12 mouse cellular contexts compared by ENCODE assay signal in the genomic region with DNA sequence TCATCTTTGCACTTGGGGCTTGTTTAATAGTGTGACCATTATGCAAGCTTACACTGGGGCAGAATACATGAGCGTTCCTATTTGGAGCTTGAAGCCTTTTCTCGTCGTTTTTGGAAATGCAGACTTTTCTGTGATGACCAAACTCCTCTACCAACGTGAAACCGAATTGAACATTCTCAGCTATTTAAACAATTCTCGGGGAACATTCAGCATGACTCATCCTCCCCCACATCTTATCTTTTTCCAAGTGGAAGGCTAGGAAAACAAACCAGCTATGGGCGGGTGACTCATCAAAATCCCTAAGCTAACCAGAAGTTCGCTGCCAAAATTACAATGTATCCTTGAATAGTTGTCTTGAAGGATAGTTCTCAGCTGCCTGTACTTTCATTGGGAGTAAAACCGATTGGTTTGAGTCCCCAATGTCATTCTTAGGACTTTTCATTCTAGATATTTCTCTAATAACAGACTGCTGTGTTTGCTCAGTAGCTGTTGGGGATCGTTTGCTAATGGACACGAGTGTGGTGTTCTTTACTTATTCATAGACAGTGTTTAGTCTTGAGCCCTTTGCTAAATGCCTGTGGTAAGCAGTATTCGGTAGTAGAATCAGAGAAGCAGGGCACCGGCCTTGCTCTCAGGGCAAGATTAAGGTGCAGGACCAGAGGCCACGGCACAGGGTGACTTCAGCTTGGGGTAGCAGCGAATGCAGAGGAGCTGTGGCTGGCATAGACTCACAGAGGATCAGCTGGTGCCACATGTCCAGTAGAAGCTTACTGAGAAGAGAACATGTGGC. TPM values are rescaled to one million over a fixed set of nuclear protein-coding genes. Genes with fewer than 3 reads are reported as not detected.
DNase-seq lines count a peak whose midpoint lies in the region; ATAC-seq and TF ChIP-seq lines count a peak whose summit lies in the region.
"Had no signal": no experiment of that assay in that cellular context is flagged by ENCODE, and none has a peak within 500 bp of the region (broad histone marks: within the 10 kb centered on the region; RNA-seq: fewer than 3 reads in every experiment).

No protein-coding gene starts in this region.

- no peak overlapping the region for H3K27ac ChIP-seq in kidney, postnatal 0 days
- no peak overlapping the region for H3K27ac ChIP-seq in forebrain, postnatal 0 days (ENCODE audit: low read depth, low read length)
- H3K27ac ChIP-seq: embryonic facial prominence, embryonic 13.5 days; hindbrain, embryonic 15.5 days; liver, embryonic 14.5 days; neural tube, embryonic 13.5 days had no signal

- no peaks in the 10 kb centered on the region for H3K9me3 ChIP-seq in kidney, postnatal 0 days (replicated peaks; ENCODE audit: low read length)
- no peaks in the 10 kb centered on the region for H3K9me3 ChIP-seq in forebrain, postnatal 0 days (ENCODE audit: low read length)
- H3K9me3 ChIP-seq: embryonic facial prominence, embryonic 13.5 days; hindbrain, embryonic 15.5 days; neural tube, embryonic 13.5 days had no signal

- no peaks in the 10 kb centered on the region for H3K4me1 ChIP-seq in kidney, postnatal 0 days (replicated peaks; ENCODE audit: insufficient read depth, low read length)
- H3K4me1 ChIP-seq in forebrain, postnatal 0 days (ENCODE audit: insufficient read depth): no peaks in the 10 kb centered on the region
- H3K4me1 ChIP-seq: embryonic facial prominence, embryonic 13.5 days; hindbrain, embryonic 15.5 days; neural tube, embryonic 13.5 days had no signal

- DNase-seq in kidney, postnatal 0 days (ENCODE audit: low spot score): peak; percentile 44
- no peak for DNase-seq in kidney, postnatal 36 days
- DNase-seq in 3T3-L1 (ENCODE audit: low read depth, low spot score) (peak; percentile 98), NIH3T3 (ENCODE audit: low read depth) (peak; percentile 92)
- peak; percentile 20 for DNase-seq in heart, postnatal 25 days (ENCODE audit: low spot score)
- DNase-seq in forebrain, postnatal 0 days: no peak
- no peak for DNase-seq in cerebellum, adult 11-12 months
- DNase-seq in retina, postnatal 1 day: no peak

- H3K36me3 ChIP-seq in kidney, postnatal 0 days (ENCODE audit: insufficient read depth, low read length): peaks cover 19% of the 10 kb centered on the region; the same call in 1 of the 2 replicates
- peaks cover 24% of the 10 kb centered on the region for H3K36me3 ChIP-seq in forebrain, postnatal 0 days (ENCODE audit: insufficient read depth)

- intact Hi-C loops in heart, postnatal 25 days (cut with DNase I): no loop called here

- no peak overlapping the region for H3K9ac ChIP-seq in kidney, postnatal 0 days (ENCODE audit: low read depth, low read length)
- no peak overlapping the region for H3K9ac ChIP-seq in forebrain, postnatal 0 days
- H3K9ac ChIP-seq: embryonic facial prominence, embryonic 13.5 days; hindbrain, embryonic 15.5 days; liver, embryonic 14.5 days; neural tube, embryonic 13.5 days had no signal

- no peak for ATAC-seq in kidney, postnatal 0 days (replicated peaks; ENCODE audit: low FRiP score, low read depth)
- no peak for ATAC-seq in forebrain, postnatal 0 days

- no peaks in the 10 kb centered on the region for H3K27me3 ChIP-seq in kidney, postnatal 0 days (ENCODE audit: insufficient read depth, low read length)
- H3K27me3 ChIP-seq in forebrain, postnatal 0 days (ENCODE audit: insufficient read depth, low read length): no peaks in the 10 kb centered on the region
- H3K27me3 ChIP-seq: embryonic facial prominence, embryonic 13.5 days; hindbrain, embryonic 15.5 days; neural tube, embryonic 13.5 days had no signal

- H3K4me3 ChIP-seq in kidney, postnatal 0 days (replicated peaks; ENCODE audit: low read depth, low read length): no peak overlapping the region
- no peak overlapping the region for H3K4me3 ChIP-seq in forebrain, postnatal 0 days (ENCODE audit: low read depth, low read length)
- H3K4me3 ChIP-seq: embryonic facial prominence, embryonic 13.5 days; hindbrain, embryonic 15.5 days; neural tube, embryonic 13.5 days had no signal

- no peak for TF ChIP-seq CTCF in kidney, postnatal 0 days (IDR thresholded peaks at IDR 0.05; ENCODE audit: low read depth)
- no peak for TF ChIP-seq CTCF in forebrain, postnatal 0 days (IDR thresholded peaks at IDR 0.05; ENCODE audit: low read depth)

- H3K4me2 ChIP-seq in kidney, postnatal 0 days (ENCODE audit: low read length): no peak overlapping the region
- H3K4me2 ChIP-seq in forebrain, postnatal 0 days (ENCODE audit: low read depth): no peak overlapping the region
- H3K4me2 ChIP-seq: embryonic facial prominence, embryonic 13.5 days; hindbrain, embryonic 15.5 days; neural tube, embryonic 13.5 days had no signal

- WGBS in kidney, postnatal 0 days: 70% methylated on average over 15 of the region's 15 CpGs
- WGBS in forebrain, postnatal 0 days: 91% methylated on average over 15 of the region's 15 CpGs

RNA-seq across cellular contexts. Expression of gene Sfxn1, which starts 29.6 kb away (rescaled TPM):
- polyA plus RNA-seq in kidney, postnatal 0 days (2015; fragmentation: Nextera tagmentation; extraction: Ambion mirVana): 106 and 117 TPM in 2 replicates
- 1 to 10 TPM; 6.8 to 7.7 TPM for total RNA-seq in heart, postnatal 25 days (2021)
- 83.8 and 102 TPM in 2 replicates for total RNA-seq in forebrain, postnatal 0 days (2014; rRNA removed)
- 102 and 116 TPM in 2 replicates for polyA plus RNA-seq in forebrain, postnatal 0 days (2015; fragmentation: Nextera tagmentation; extraction: Ambion mirVana)

RNA-seq across cellular contexts. Expression of gene Drd1, which starts 45.7 kb away (rescaled TPM):
- 0.14 and 0.33 TPM in 2 replicates for polyA plus RNA-seq in kidney, postnatal 0 days (2015; fragmentation: Nextera tagmentation; extraction: Ambion mirVana)
- total RNA-seq in heart, postnatal 25 days (2021): 1 to 10 TPM in 1 of 2 experiments, under 1 TPM in 1; 0.28 to 1.1 TPM
- 9.8 and 19.7 TPM in 2 replicates for total RNA-seq in forebrain, postnatal 0 days (2014; rRNA removed)
- 6.6 and 7.6 TPM in 2 replicates for polyA plus RNA-seq in forebrain, postnatal 0 days (2015; fragmentation: Nextera tagmentation; extraction: Ambion mirVana)
- polyA plus RNA-seq: liver, embryonic 14.5 days had no signal

Comparison
In these comparisons a context has a peak if more than half of its experiments do, and no peak if none do; other contexts are left out.
1. DNase-seq: peak in kidney, postnatal 0 days (single experiment), 3T3-L1 (single experiment), NIH3T3 (single experiment) and heart, postnatal 25 days (single experiment); none in kidney, postnatal 36 days (0 of 2), forebrain, postnatal 0 days (single experiment), cerebellum, adult 11-12 months (single experiment) and retina, postnatal 1 day (single experiment).